Mouse (Mus musculus) spleen, adult 2 months (tissue): ENCODE measurements around the gene 3110009E18Rik.

Experiments
- CTCF ChIP-seq: fragments of 200-500 bp; IDR thresholded peaks from 2 replicates; pipeline ENCODE4 v1.5.1; 2011; ENCODE audit warnings: mild to moderate bottlenecking, inconsistent platforms; ENCODE audit not compliant: insufficient read depth, insufficient read length, insufficient replicate concordance; ENCODE audit errors: extremely low read depth
- POLR2A ChIP-seq: fragments of 200-500 bp; IDR thresholded peaks from 2 replicates; pipeline ENCODE4 v1.6.1; 2011; ENCODE audit warnings: low read depth, low read length, inconsistent platforms

DNA sequence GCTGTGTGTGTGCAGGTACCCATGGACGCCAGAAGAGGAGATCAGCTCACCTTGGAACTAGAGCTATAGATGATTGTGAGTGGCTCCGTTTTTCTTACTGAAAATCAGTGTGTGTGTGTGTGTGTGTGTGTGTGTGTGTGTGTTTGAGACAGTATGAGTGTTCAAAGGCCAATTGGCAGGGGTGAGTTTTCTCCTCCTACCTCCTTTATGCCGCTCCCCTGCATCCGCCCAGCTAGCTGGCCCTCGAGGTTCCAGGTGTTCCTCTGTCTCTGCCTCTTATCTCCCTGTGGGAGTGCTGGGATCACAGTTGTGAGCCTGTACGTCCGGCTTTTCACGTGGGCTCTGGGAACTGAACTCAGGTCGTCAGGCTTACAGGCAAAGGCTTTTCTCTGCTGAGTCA, 5.3 kb downstream of the 3110009E18Rik start:
- TF ChIP-seq CTCF = no peak
- no peak for TF ChIP-seq POLR2A
